Mouse (Mus musculus) left cerebral cortex, postnatal 10 days (tissue): ENCODE results near the gene Osbpl6. TPM values are rescaled to one million over a fixed set of nuclear protein-coding genes. Genes with fewer than 3 reads are reported as not detected.
A peak's percentile ranks its signal among the peaks of the same experiment; 100 is the strongest.

ENCODE experiments used
- DNase-seq, 2 experiments: peaks; one replicate each; pipeline ENCODE4 v3.0.0; 2021 to 2022; ENCODE audit warnings: low spot score in 2 of 2, mixed read lengths in 1 of 2; ENCODE audit errors: extremely low spot score in 1 of 2
- intact Hi-C: fragments of 180-260 bp; cut with DNase I; formaldehyde crosslinking; loops from one replicate; pipeline ENCODE4 v1.15.1; 2025
- total RNA-seq, 2 experiments: library from RNA; stranded (reverse); gene quantifications; 2 replicates each; pipeline ENCODE4 v1.2.3; 2021

Gene Osbpl6
- total RNA-seq, 2 experiments from 2014 or later = 43.7 to 46.3 TPM

- DNase-seq = no peak
- intact Hi-C loops = no loop called here
Observed at GRCm38 (mm10) chr2:76475788-76476187, 69.5 kb downstream of the Osbpl6 start.

- intact Hi-C loops = no loop called here
- DNase-seq = no peak
Observed at GRCm38 (mm10) chr2:76488764-76489163, 82.5 kb downstream of the Osbpl6 start.

DNA sequence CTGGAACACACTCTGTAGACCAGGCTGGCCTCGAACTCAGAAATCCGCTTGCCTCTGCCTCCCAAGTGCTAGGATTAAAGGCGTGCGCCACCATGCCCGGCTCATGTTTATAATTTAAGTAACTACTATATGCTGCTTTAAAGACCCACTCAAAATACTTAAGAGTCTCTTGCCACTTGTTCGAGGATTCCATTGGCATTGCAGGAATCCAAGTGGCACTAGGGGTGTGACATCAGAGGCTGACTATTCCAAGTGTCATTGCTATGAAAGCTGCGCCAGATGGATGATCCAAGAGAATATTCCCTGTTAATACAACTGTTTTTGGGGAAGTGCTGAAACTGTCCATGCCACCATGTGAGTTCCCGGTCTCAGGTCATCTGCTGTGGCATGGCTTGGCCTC, 83.9 kb downstream of the Osbpl6 start:
- no peak for DNase-seq
- intact Hi-C loops = no loop called here

DNA sequence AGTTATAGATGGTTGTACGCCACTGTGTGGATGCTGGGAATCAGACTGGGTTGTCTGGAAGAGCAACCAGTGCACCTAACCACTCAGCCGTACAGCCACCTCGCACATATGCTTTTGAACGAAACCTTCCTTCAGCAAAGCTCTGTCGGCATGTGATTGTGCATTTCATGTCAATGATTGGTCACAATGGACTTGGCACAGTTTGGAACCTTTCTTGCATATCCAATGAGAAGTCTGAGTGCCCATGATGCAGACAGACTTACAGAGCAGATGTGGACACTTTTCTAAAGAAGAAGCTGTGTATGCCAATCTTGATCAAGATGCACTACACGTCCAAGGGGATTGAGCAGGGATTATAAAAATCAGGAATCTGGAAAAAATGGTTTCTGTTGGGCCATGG, 85.1 kb downstream of the Osbpl6 start:
- intact Hi-C loops = no loop called here
- DNase-seq = no peak

DNA sequence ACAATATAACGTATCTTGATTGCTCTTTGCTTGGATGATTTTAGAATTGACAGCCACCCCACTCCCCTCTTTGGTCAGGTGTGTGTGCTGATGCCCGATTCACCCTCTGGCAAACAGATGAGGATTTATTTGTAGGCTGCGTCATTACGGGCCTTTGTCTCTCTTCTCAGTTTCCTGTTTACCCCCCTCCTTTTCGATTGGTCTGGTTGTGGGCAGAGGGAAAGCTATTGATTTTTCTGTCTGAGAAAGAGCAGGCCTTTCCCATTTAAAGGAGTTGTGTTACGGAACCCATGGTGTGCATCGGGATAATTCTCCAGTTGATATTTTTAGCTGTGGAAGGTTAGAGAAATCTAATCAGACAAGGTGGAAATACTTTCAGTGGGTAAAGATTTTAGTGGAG, 85.9 kb downstream of the Osbpl6 start:
- intact Hi-C loops = no loop called here

DNA sequence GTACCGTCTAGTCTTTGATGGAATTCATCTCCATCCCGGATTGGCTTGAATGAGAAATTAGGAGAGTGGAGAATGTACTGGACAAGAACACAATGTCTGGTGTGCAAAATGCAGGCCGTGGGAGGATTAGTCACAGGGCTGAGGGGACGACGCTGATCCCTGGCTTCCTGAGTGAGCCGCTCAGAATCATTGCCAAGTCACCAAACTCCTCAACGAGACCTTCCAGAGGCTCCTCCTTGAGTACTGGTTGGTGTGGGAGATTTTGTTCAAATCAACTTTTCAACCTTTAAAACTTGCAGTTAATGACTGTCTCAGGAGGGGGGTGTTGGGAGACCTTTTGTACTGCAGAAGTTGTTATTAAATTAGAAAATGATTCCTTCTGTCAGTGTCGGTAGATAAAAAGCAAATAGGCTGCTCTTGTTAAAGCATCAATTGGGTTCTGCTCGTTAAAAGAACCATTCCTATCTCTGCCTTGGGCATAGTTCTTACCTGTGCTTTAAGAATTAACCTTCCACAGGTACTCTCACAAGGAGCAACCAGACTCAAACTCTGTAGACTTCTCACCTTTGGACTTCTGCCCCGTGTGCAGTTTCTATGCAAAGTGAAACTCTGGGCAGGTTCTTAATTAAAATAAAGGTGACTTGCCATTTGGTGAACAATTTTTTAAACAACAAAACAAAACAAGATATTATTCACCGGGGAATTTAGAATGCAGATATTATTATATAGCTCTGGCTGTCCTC, 89.9 kb downstream of the Osbpl6 start:
- DNase-seq = no peak
- intact Hi-C loops = no loop called here

More for the DNA sequence above, 85.9 kb downstream of the Osbpl6 start:
- no peak for DNase-seq

DNA sequence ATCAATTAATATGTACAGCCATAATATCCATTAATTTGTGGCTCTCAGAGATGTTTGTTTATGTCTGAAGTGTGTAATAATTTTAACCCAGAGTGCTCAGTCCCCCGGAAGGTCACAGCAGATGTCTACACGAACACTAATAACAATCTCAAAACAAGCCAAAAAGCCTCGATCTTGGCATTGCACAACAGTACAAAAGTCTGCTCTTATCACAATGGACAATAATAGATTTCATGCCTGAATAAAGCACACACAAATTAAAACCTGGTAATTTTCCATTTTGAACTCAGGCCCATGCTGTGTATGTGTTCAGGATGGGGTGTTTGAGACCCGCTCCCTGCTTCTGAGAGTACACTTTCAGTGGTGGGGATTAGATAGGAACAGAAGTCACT, 90.4 kb downstream of the Osbpl6 start:
- DNase-seq = no peak
- intact Hi-C loops = no loop called here

- no peak for DNase-seq
- intact Hi-C loops = no loop called here
Observed at GRCm38 (mm10) chr2:76498891-76499290, 92.6 kb downstream of the Osbpl6 start.

- DNase-seq = no peak
- intact Hi-C loops = no loop called here
Observed at GRCm38 (mm10) chr2:76504122-76504839, 98.0 kb downstream of the Osbpl6 start.

GRCm38 (mm10) chr2:76504989-76505388, 98.7 kb downstream of the Osbpl6 start:
- no peak for DNase-seq
- intact Hi-C loops = no loop called here

- intact Hi-C loops = no loop called here
- DNase-seq = peak in 1 of 2 experiments; percentile 24
Observed at GRCm38 (mm10) chr2:76511281-76511721, 105.0 kb downstream of the Osbpl6 start.

- DNase-seq = no peak
- intact Hi-C loops = no loop called here
Observed at GRCm38 (mm10) chr2:76512133-76512532, 105.8 kb downstream of the Osbpl6 start.

GRCm38 (mm10) chr2:76512888-76513287, 106.6 kb downstream of the Osbpl6 start:
- no peak for DNase-seq
- intact Hi-C loops = no loop called here

- intact Hi-C loops = no loop called here
- DNase-seq = no peak
Observed at GRCm38 (mm10) chr2:76513296-76513695, 107.0 kb downstream of the Osbpl6 start.

DNA sequence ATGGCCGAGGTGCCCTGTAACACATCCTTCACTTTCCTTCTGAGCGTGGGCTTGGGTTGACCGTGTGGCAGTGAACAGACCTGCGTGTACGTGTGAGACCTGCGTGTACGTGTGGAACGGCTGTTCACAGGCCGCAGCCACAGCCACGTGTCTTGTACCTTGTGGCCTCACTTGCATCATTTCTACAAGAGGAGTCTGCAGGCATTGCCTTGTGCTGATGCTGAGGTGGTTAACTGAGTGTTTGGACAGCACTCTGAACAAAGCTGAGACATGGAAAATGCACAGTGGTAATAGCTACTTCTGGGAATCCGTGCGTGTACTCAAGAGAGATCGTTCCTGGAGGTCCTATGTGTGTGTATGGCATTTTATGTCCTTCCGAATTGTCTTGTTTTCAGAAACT, 111.2 kb downstream of the Osbpl6 start:
- intact Hi-C loops = no loop called here
- DNase-seq = no peak

DNA sequence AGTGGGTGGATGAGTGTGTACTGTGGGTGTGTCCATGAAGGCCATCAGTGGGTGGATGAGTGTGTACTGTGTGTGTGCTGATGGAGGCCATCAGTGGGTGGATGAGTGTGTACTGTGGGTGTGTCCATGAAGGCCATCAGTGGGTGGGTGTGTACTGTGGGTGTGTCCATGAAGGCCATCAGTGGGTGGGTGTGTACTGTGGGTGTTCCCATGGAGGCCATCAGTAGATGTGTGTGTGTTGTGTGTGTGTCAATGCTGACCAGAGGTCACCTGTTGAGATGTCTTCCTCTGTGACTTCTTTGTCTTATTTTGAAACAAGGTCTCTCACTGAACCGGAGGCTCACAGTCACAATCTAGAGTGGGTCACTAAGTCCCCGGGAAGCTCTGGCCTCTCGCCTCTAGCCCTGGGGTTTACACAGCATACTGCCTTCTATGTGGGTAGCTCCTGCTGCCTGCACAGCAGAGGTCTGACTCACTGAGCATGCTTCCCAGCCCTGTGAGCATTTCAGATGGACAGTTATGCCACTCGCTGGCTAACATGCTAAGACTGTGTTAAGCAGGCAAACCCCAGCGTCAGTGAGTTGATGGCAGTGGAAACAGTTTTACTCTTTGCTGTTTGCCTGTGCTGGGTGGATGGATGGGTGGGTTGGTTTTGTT, 112.2 kb downstream of the Osbpl6 start:
- no peak for DNase-seq
- intact Hi-C loops = no loop called here

DNA sequence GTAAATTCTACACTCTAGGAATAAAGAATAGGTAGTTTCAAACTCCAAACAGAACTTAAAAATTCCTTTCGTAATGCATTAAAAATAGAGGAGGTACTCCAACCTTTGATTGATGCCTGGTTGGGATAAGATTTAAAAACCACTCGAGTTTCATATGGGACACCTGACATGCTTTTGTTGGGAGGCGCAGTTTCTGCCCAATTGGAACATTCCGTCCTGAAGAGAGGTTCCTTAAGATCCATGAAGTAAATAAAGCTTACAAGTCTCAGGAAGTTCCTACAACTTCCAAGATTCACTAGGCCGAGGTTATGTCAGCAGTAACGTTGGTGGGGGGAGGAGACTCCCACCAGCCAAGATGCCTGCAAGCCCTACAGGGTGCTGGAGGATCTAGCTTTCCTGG, 115.3 kb downstream of the Osbpl6 start:
- intact Hi-C loops = no loop called here
- no peak for DNase-seq

- DNase-seq = no peak
- intact Hi-C loops = no loop called here
Observed at GRCm38 (mm10) chr2:76524451-76524850, 118.1 kb downstream of the Osbpl6 start.

GRCm38 (mm10) chr2:76525645-76526044, 119.3 kb downstream of the Osbpl6 start:
- intact Hi-C loops = no loop called here
- DNase-seq = no peak
